15 mouse cellular contexts compared by ENCODE assay signal in genomic region chr2:13094045-13094444, GRCm38 (mm10).
"Had no signal": no experiment of that assay in that cellular context is flagged by ENCODE, and none has a peak within 500 bp of the region (broad histone marks: within the 10 kb centered on the region; RNA-seq: fewer than 3 reads in every experiment).

No protein-coding gene starts in this region.

- H3K9ac ChIP-seq: liver, postnatal 0 days; lung, embryonic 15.5 days; midbrain, embryonic 12.5 days; neural tube, embryonic 12.5 days had no signal

- ATAC-seq: liver, postnatal 0 days; lung, postnatal 0 days had no signal

- H3K9me3 ChIP-seq: lung, embryonic 15.5 days; megakaryocyte, embryonic 14.5 days; midbrain, embryonic 12.5 days; neural tube, embryonic 12.5 days had no signal

- H3K36me3 ChIP-seq: lung, embryonic 15.5 days; midbrain, embryonic 12.5 days; neural tube, embryonic 12.5 days had no signal

- H3K4me2 ChIP-seq: lung, embryonic 15.5 days; midbrain, embryonic 12.5 days; neural tube, embryonic 12.5 days had no signal

- H3K4me1 ChIP-seq: lung, embryonic 15.5 days; midbrain, embryonic 12.5 days; neural tube, embryonic 12.5 days had no signal

- DNase-seq: liver, postnatal 0 days; lung, adult 2 months; lung, postnatal 14 days; lung, postnatal 36 days; midbrain, embryonic 14.5 days; right cerebral cortex, postnatal 14 days; thymus, adult 18-20 months; thymus, postnatal 14 days; thymus, postnatal 36 days had no signal

- H3K27me3 ChIP-seq: lung, embryonic 15.5 days; megakaryocyte, embryonic 14.5 days; midbrain, embryonic 12.5 days; neural tube, embryonic 12.5 days had no signal

- H3K4me3 ChIP-seq: lung, embryonic 15.5 days; megakaryocyte, embryonic 14.5 days; midbrain, embryonic 12.5 days; neural tube, embryonic 12.5 days had no signal

- H3K27ac ChIP-seq: lung, embryonic 15.5 days; macrophage; midbrain, embryonic 12.5 days; neural tube, embryonic 12.5 days had no signal
